Mouse (Mus musculus) cortical plate, adult 2 months (tissue): ENCODE data around the gene Nutm1. TPM values are rescaled to one million over a fixed set of nuclear protein-coding genes. Genes with fewer than 3 reads are reported as not detected.

Source experiments
- H3K27ac ChIP-seq: fragments of 200-500 bp; 2 replicates; pipeline ENCODE4 v1.5.1; 2012; ENCODE audit warnings: low read length, control low read depth, inconsistent platforms; ENCODE audit not compliant: insufficient read depth
- H3K4me1 ChIP-seq: fragments of 200-500 bp; 2 replicates; pipeline ENCODE4 v1.6.1; 2011; ENCODE audit warnings: low read length; ENCODE audit not compliant: control insufficient read depth, insufficient read depth
- H3K4me3 ChIP-seq: fragments of 200-500 bp; 2 replicates; pipeline ENCODE4 v1.5.1; 2011; ENCODE audit warnings: mild to moderate bottlenecking, low read length, control low read depth; ENCODE audit not compliant: insufficient read depth
- CTCF ChIP-seq: fragments of 200-500 bp; IDR thresholded peaks from 2 replicates; pipeline ENCODE4 v1.5.1; 2011; ENCODE audit warnings: mild to moderate bottlenecking, control low read depth, low read length; ENCODE audit not compliant: insufficient read depth; ENCODE audit errors: extremely low read depth
- POLR2A ChIP-seq: fragments of 200-500 bp; IDR thresholded peaks from 2 replicates; pipeline ENCODE4 v1.6.1; 2011; ENCODE audit warnings: mild to moderate bottlenecking, low read length, control low read depth; ENCODE audit not compliant: insufficient read depth; ENCODE audit errors: extremely low read depth
- polyA plus RNA-seq: library from polyadenylated mRNA; depleted of rRNA; stranded (reverse); fragments of >200 nt; gene quantifications from 2 replicates; pipeline ENCODE4 v1.2.3, GENCODE M21; 2012

The Nutm1 gene
- polyA plus RNA-seq, 1 experiment: 0.10 TPM

- no peak for TF ChIP-seq CTCF
- TF ChIP-seq POLR2A: no peak
- Histone ChIP-seq H3K4me3 (no peak overlapping the region), H3K4me1 (no peaks in the 10 kb centered on the region; the same call in 1 of the 2 replicates), H3K27ac (no peak overlapping the region)
These were observed 23.8 kb upstream of the Nutm1 start for GRCm38 (mm10) chr2:112282846-112283245.

- no peaks in the 10 kb centered on the region; the same call in 1 of the 2 replicates for H3K4me1 ChIP-seq
- TF ChIP-seq CTCF: no peak
- no peak for TF ChIP-seq POLR2A
- H3K4me3 ChIP-seq: no peak overlapping the region
- H3K27ac ChIP-seq: no peak overlapping the region
These were observed 17.8 kb upstream of the Nutm1 start for GRCm38 (mm10) chr2:112276870-112277269.

GRCm38 (mm10) chr2:112273474-112273873, 14.4 kb upstream of the Nutm1 start:
- Histone ChIP-seq H3K4me3 (no peak overlapping the region), H3K4me1 (peaks cover 2% of the 10 kb centered on the region; the same call in 1 of the 2 replicates), H3K27ac (no peak overlapping the region)
- no peak for TF ChIP-seq CTCF
- TF ChIP-seq POLR2A: no peak

GRCm38 (mm10) chr2:112272909-112273308, 13.8 kb upstream of the Nutm1 start:
- Histone ChIP-seq H3K4me3 (no peak overlapping the region), H3K4me1 (peaks cover 2% of the 10 kb centered on the region; the same call in 1 of the 2 replicates), H3K27ac (no peak overlapping the region)
- no peak for TF ChIP-seq CTCF
- TF ChIP-seq POLR2A: no peak

- Histone ChIP-seq H3K4me1 (peaks cover 2% of the 10 kb centered on the region; the same call in 1 of the 2 replicates), H3K4me3 (no peak overlapping the region)
These were observed 10.9 kb upstream of the Nutm1 start for GRCm38 (mm10) chr2:112270011-112270410.

GRCm38 (mm10) chr2:112267547-112268269, 8.6 kb upstream of the Nutm1 start:
- Histone ChIP-seq H3K4me3 (peak overlapping the region; percentile 100; the same call in 1 of the 2 replicates), H3K27ac (no peak overlapping the region), H3K4me1 (peaks cover 2% of the 10 kb centered on the region; the same call in 1 of the 2 replicates)
- TF ChIP-seq POLR2A (no peak), CTCF (no peak)

More at GRCm38 (mm10) chr2:112270011-112270410, 10.9 kb upstream of the Nutm1 start:
- no peak for TF ChIP-seq CTCF
- no peak for TF ChIP-seq POLR2A
- no peak overlapping the region for H3K27ac ChIP-seq

- Histone ChIP-seq H3K4me1 (peaks cover 2% of the 10 kb centered on the region; the same call in 1 of the 2 replicates), H3K4me3 (peak overlapping the region; percentile 100), H3K27ac (peak overlapping the region; percentile 59; the same call in 1 of the 2 replicates)
- no peak for TF ChIP-seq CTCF
- TF ChIP-seq POLR2A: no peak
These were observed 7.7 kb upstream of the Nutm1 start for GRCm38 (mm10) chr2:112266780-112267179.

GRCm38 (mm10) chr2:112266242-112266592, 7.1 kb upstream of the Nutm1 start, which contains the start of gene Gm21985:
TSS of gene Gm21985 (plus strand) at chr2:112266314.
- peak within 1 kb of the TSS; percentile 100 for H3K4me3 ChIP-seq
- TF ChIP-seq CTCF (no peak), POLR2A (peak; percentile 34; the same call in 1 of the 2 replicates)
- peak within 1 kb of the TSS; percentile 100 for H3K27ac ChIP-seq
- H3K4me1 ChIP-seq: peaks cover 2% of the 10 kb centered on the region; the same call in 1 of the 2 replicates

- Histone ChIP-seq H3K4me3 (peak within 1 kb of the TSS; percentile 100), H3K4me1 (peaks cover 2% of the 10 kb centered on the region; the same call in 1 of the 2 replicates), H3K27ac (peak within 1 kb of the TSS; percentile 100)
- TF ChIP-seq POLR2A (peak; percentile 51; the same call in 1 of the 2 replicates), CTCF (no peak)
These were observed 6.6 kb upstream of the Nutm1 start, which contains the start of gene Slc12a6 for GRCm38 (mm10) chr2:112265448-112266241. TSS of gene Slc12a6 (plus strand) at chr2:112265825.
